Mouse (Mus musculus): ENCODE data around the gene Atp6v1a. TPM values are rescaled to one million over a fixed set of nuclear protein-coding genes. Genes with fewer than 3 reads are reported as not detected.

Gene Atp6v1a
- polyA plus RNA-seq, 1 experiment from 2014 or later, result 54.6 TPM

GRCm38 (mm10) chr16:44133187-44133586 lies 6.3 kb downstream of the Atp6v1a start:
- peaks cover 9% of the 10 kb centered on the region for H3K4me1 ChIP-seq
- no peak for ATAC-seq (ENCODE audit: low FRiP score, low read depth)
- no peak overlapping the region for H3K9ac ChIP-seq (replicated peaks)
- WGBS, result 89% methylated on average over 3 of the region's 3 CpGs
- no peaks in the 10 kb centered on the region for H3K36me3 ChIP-seq
- H3K4me2 ChIP-seq (replicated peaks), result no peak overlapping the region
- H3K4me3 ChIP-seq, result no peak overlapping the region
- H3K27me3 ChIP-seq, result no peaks in the 10 kb centered on the region
- H3K27ac ChIP-seq (replicated peaks), result no peak overlapping the region
- H3K9me3 ChIP-seq, result no peaks in the 10 kb centered on the region

DNA sequence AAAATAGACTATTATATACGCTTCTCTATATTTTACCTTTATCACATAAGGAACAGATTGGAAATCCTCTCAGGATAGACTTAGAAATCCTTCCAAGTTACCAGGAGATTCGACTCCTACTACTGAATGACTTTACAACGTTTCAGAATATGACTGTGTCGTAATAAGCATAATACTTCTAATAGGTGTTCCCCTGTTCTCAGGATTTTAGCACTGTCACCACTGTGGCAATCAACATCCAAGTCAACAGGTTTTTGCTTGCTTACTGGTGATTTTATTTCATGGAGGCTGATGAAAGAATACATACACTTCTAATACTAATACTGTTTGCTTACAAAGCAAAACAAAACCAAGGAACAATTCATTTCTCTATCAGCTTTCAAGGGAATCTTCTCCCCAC lies 7.2 kb downstream of the Atp6v1a start:
- no peak for ATAC-seq (ENCODE audit: low FRiP score, low read depth)
- Histone ChIP-seq H3K27ac (replicated peaks) (no peak overlapping the region), H3K36me3 (no peaks in the 10 kb centered on the region), H3K4me1 (no peaks in the 10 kb centered on the region), H3K27me3 (no peaks in the 10 kb centered on the region), H3K4me3 (no peak overlapping the region), H3K4me2 (replicated peaks) (no peak overlapping the region), H3K9ac (replicated peaks) (no peak overlapping the region), H3K9me3 (no peaks in the 10 kb centered on the region)
- WGBS, result 87% methylated on average over 4 of the region's 4 CpGs

DNA sequence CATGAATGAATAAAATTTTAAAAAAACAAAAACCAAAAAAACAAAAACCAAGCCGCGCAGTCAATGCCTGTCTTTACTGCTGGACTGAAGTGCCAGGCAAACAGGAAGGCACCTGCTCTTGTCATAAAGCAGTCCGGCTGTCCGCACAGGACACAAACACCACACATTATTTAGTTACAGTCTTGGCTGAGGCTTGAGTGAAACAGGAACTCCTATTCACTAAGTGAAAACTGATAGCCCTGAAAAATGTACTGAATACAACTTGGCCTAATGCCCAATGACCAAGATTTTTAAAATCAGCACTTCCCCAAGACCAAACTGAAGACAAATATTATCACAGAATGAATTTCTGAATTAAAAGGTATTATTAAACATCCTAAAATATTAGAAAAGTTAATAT lies 13.1 kb downstream of the Atp6v1a start:
- 92% methylated on average over 4 of the region's 4 CpGs for WGBS
- no peak for ATAC-seq (ENCODE audit: low FRiP score, low read depth)
- H3K27ac ChIP-seq (replicated peaks), result no peak overlapping the region

DNA sequence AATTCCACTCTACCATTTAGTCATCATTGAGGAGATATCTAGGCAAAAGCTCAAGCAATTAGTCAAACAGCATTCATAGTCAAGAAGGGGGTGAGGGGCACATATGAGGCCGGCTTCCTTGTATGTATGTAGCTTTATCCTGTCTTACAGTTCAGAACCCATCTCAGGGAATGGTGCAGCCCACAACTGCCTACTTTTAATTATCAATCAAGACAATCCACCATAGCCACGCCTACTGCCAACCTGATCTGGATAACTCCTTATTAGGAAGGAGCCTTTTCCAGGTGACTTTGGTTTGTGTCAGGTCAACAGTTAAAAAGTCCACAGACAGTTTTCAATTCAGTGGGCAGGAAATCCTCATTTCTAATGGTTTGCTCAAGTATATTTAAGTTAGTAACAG lies 14.1 kb downstream of the Atp6v1a start:
- H3K9ac ChIP-seq (replicated peaks), result no peak overlapping the region
- 88% methylated on average over 2 of the region's 2 CpGs for WGBS
- no peak overlapping the region for H3K4me2 ChIP-seq (replicated peaks)
- no peak overlapping the region for H3K4me3 ChIP-seq
- ATAC-seq (ENCODE audit: low FRiP score, low read depth), result no peak
- no peak overlapping the region for H3K27ac ChIP-seq (replicated peaks)
- no peaks in the 10 kb centered on the region for H3K9me3 ChIP-seq
- H3K36me3 ChIP-seq, result no peaks in the 10 kb centered on the region
- no peaks in the 10 kb centered on the region for H3K27me3 ChIP-seq
- H3K4me1 ChIP-seq, result no peaks in the 10 kb centered on the region

More for the DNA sequence above, 13.1 kb downstream of the Atp6v1a start:
- Histone ChIP-seq H3K4me1 (no peaks in the 10 kb centered on the region), H3K27me3 (no peaks in the 10 kb centered on the region), H3K9me3 (no peaks in the 10 kb centered on the region), H3K4me2 (replicated peaks) (no peak overlapping the region), H3K4me3 (no peak overlapping the region), H3K36me3 (no peaks in the 10 kb centered on the region), H3K9ac (replicated peaks) (no peak overlapping the region)

GRCm38 (mm10) chr16:44124713-44125112 lies 14.8 kb downstream of the Atp6v1a start:
- no peak for ATAC-seq (ENCODE audit: low FRiP score, low read depth)
- H3K4me3 ChIP-seq, result no peak overlapping the region
- H3K36me3 ChIP-seq, result no peaks in the 10 kb centered on the region
- no peaks in the 10 kb centered on the region for H3K4me1 ChIP-seq
- H3K27ac ChIP-seq (replicated peaks), result no peak overlapping the region
- no peak overlapping the region for H3K9ac ChIP-seq (replicated peaks)
- no peaks in the 10 kb centered on the region for H3K9me3 ChIP-seq
- no peaks in the 10 kb centered on the region for H3K27me3 ChIP-seq
- WGBS, result 93% methylated on average over 1 of the region's 1 CpGs
- no peak overlapping the region for H3K4me2 ChIP-seq (replicated peaks)

- Histone ChIP-seq H3K4me3 (no peak overlapping the region), H3K9ac (replicated peaks) (no peak overlapping the region), H3K4me2 (replicated peaks) (no peak overlapping the region), H3K4me1 (no peaks in the 10 kb centered on the region), H3K9me3 (no peaks in the 10 kb centered on the region), H3K27ac (replicated peaks) (no peak overlapping the region), H3K27me3 (no peaks in the 10 kb centered on the region), H3K36me3 (no peaks in the 10 kb centered on the region)
- WGBS, result 90% methylated on average over 2 of the region's 2 CpGs
- no peak for ATAC-seq (ENCODE audit: low FRiP score, low read depth)
These were observed 15.7 kb downstream of the Atp6v1a start for GRCm38 (mm10) chr16:44123786-44124185.

GRCm38 (mm10) chr16:44122982-44123725 lies 16.4 kb downstream of the Atp6v1a start:
- H3K27ac ChIP-seq (replicated peaks), result no peak overlapping the region
- no peak for ATAC-seq (ENCODE audit: low FRiP score, low read depth)
- H3K27me3 ChIP-seq, result no peaks in the 10 kb centered on the region
- H3K4me1 ChIP-seq, result no peaks in the 10 kb centered on the region
- H3K9ac ChIP-seq (replicated peaks), result no peak overlapping the region
- 89% methylated on average over 7 of the region's 7 CpGs for WGBS
- no peaks in the 10 kb centered on the region for H3K36me3 ChIP-seq
- no peaks in the 10 kb centered on the region for H3K9me3 ChIP-seq
- H3K4me2 ChIP-seq (replicated peaks), result no peak overlapping the region
- H3K4me3 ChIP-seq, result no peak overlapping the region

DNA sequence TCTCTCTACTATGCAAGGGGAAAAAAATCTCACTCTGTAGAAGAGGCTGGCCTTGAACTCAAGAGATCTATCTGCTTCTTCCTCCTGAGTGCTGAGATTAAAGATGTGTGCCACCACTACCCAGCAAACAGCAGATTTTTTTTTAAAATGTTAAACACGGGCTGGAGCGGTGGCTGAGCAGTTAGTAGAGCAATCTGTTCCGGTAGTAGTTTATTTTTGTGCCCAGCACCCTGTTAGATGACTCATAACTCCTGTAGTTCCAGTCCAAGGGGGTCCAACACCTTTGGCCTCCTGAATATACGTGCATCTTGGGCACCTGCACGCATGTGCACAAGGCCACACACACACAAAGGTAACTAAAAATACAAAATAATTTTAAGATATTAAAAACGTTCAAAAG lies 16.9 kb downstream of the Atp6v1a start:
- no peak overlapping the region for H3K9ac ChIP-seq (replicated peaks)
- ATAC-seq (ENCODE audit: low FRiP score, low read depth), result no peak
- no peak overlapping the region for H3K27ac ChIP-seq (replicated peaks)
- H3K9me3 ChIP-seq, result no peaks in the 10 kb centered on the region
- no peaks in the 10 kb centered on the region for H3K36me3 ChIP-seq
- H3K27me3 ChIP-seq, result no peaks in the 10 kb centered on the region
- H3K4me3 ChIP-seq, result no peak overlapping the region
- no peaks in the 10 kb centered on the region for H3K4me1 ChIP-seq
- 89% methylated on average over 6 of the region's 6 CpGs for WGBS
- no peak overlapping the region for H3K4me2 ChIP-seq (replicated peaks)

GRCm38 (mm10) chr16:44122122-44122521 lies 17.4 kb downstream of the Atp6v1a start:
- ATAC-seq (ENCODE audit: low FRiP score, low read depth), result no peak
- no peak overlapping the region for H3K4me2 ChIP-seq (replicated peaks)
- H3K4me3 ChIP-seq, result no peak overlapping the region
- H3K36me3 ChIP-seq, result no peaks in the 10 kb centered on the region
- H3K9me3 ChIP-seq, result no peaks in the 10 kb centered on the region
- H3K27ac ChIP-seq (replicated peaks), result no peak overlapping the region
- WGBS, result 89% methylated on average over 6 of the region's 6 CpGs
- no peak overlapping the region for H3K9ac ChIP-seq (replicated peaks)
- H3K27me3 ChIP-seq, result no peaks in the 10 kb centered on the region
- H3K4me1 ChIP-seq, result no peaks in the 10 kb centered on the region

DNA sequence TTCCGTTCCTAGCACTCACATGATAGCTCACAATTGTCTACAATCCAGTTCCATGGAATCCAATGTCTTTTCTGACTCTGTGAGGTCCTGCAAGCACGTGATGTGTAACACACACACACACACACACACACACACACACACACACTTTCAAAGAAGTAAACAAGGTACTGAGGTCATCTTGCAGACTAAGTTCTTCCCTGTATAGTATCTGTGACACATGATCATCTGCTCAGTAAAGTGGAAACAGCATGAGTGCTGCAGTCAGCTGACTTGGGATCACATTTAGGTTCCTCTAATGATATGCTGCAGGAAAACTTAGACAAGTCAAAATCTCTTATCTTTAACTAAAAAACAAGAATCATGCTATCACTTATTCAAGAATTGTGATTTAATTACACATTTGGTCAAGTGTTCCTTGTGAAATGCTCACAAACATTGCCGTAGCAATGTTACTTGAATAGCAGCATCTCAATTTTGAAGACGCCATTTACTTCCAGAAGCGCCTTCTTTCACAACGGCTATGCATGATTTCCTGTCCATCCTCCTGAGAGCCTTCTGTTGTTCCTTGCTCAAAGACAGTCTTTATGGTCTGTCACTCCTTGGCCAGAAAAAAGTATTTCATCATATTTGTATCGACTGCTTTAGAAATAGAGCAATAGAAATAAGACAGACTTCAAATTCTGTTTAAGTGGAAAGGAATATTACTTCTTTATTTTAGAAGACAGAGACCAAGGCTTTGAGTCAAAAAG lies 19.6 kb downstream of the Atp6v1a start:
- Histone ChIP-seq H3K27ac (replicated peaks) (no peak overlapping the region), H3K4me2 (replicated peaks) (no peak overlapping the region), H3K9me3 (no peaks in the 10 kb centered on the region), H3K36me3 (peaks cover 15% of the 10 kb centered on the region), H3K27me3 (no peaks in the 10 kb centered on the region), H3K4me3 (no peak overlapping the region), H3K4me1 (no peaks in the 10 kb centered on the region), H3K9ac (replicated peaks) (no peak overlapping the region)
- 89% methylated on average over 7 of the region's 7 CpGs for WGBS
- ATAC-seq (ENCODE audit: low FRiP score, low read depth), result no peak

- H3K4me2 ChIP-seq (replicated peaks), result no peak overlapping the region
- H3K36me3 ChIP-seq, result peaks cover 56% of the 10 kb centered on the region
These were observed 30.5 kb downstream of the Atp6v1a start for GRCm38 (mm10) chr16:44109002-44109401.

GRCm38 (mm10) chr16:44105211-44105610 lies 34.3 kb downstream of the Atp6v1a start:
- no peak overlapping the region for H3K4me2 ChIP-seq (replicated peaks)
- peaks cover 70% of the 10 kb centered on the region for H3K36me3 ChIP-seq
- H3K27me3 ChIP-seq, result no peaks in the 10 kb centered on the region
- H3K4me1 ChIP-seq, result no peaks in the 10 kb centered on the region
- ATAC-seq (ENCODE audit: low FRiP score, low read depth), result no peak
- H3K27ac ChIP-seq (replicated peaks), result no peak overlapping the region
- 95% methylated on average over 2 of the region's 2 CpGs for WGBS
- no peak overlapping the region for H3K9ac ChIP-seq (replicated peaks)
- H3K4me3 ChIP-seq, result no peak overlapping the region
- no peaks in the 10 kb centered on the region for H3K9me3 ChIP-seq

More at GRCm38 (mm10) chr16:44109002-44109401, 30.5 kb downstream of the Atp6v1a start:
- WGBS, result 93% methylated on average over 4 of the region's 4 CpGs
- Histone ChIP-seq H3K4me3 (no peak overlapping the region), H3K9ac (replicated peaks) (no peak overlapping the region), H3K27ac (replicated peaks) (no peak overlapping the region), H3K27me3 (no peaks in the 10 kb centered on the region), H3K9me3 (no peaks in the 10 kb centered on the region), H3K4me1 (no peaks in the 10 kb centered on the region)
- ATAC-seq (ENCODE audit: low FRiP score, low read depth), result no peak

Measured in midbrain, embryonic 12.5 days (tissue).